Mouse (Mus musculus): Measurements from ENCODE around the gene Frem3. TPM values are rescaled to one million over a fixed set of nuclear protein-coding genes. Genes with fewer than 3 reads are reported as not detected.

Frem3 gene
- polyA plus RNA-seq, 1 experiment from 2014 or later: 0.03 TPM

DNA sequence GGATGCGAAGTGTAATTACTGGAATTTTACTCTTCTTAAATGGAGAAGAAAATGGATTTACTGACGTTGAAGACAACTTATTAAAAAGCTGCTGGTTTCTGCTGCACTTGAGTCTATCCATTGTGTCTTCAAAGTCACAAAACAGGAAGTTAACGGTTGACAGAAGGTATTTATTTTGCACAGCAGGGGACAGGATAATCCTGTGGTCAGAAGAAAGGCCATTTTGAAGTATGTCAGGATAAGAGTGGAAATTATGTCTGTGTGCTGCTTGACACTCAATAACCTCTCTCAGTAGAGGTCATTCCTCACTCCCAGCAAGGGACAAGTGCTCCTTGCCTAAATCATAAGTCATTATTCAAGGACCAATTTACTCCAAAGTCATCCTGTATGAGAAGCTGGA is 8.9 kb downstream of the Frem3 start:
- WGBS: 58% methylated on average over 3 of the region's 3 CpGs

DNA sequence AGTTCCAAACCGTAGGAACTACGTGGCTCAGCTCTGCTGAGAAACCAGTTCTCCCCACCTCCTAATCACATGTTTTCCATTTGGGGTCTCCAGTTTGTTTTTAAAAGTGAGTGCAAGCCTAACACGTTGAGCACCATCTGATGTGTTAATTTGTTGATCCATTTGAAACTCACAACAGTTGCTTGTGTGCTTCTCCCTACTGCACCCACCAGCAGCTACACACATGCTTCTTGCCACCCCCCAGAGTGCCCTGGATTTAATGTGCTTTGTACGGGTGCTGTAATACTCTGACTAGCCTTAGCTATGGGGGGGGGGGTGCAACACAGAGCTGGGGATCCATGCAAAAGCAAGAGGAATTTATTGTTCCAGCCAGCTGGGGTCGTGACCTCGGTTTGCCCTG is 36.5 kb downstream of the Frem3 start:
- Histone ChIP-seq H3K36me3 (no peaks in the 10 kb centered on the region), H3K4me3 (no peak overlapping the region), H3K9me3 (no peaks in the 10 kb centered on the region), H3K27ac (no peak overlapping the region), H3K4me1 (replicated peaks) (no peaks in the 10 kb centered on the region), H3K27me3 (ENCODE audit: insufficient read depth, poor library complexity, severe bottlenecking) (no peaks in the 10 kb centered on the region)
- WGBS: 73% methylated on average over 6 of the region's 6 CpGs
- DNase-seq (ENCODE audit: low spot score): no peak

More for the DNA sequence above, 8.9 kb downstream of the Frem3 start:
- no peak for DNase-seq (ENCODE audit: low spot score)
- Histone ChIP-seq H3K4me3 (no peak overlapping the region), H3K4me1 (replicated peaks) (no peaks in the 10 kb centered on the region), H3K27ac (no peak overlapping the region), H3K9me3 (no peaks in the 10 kb centered on the region), H3K27me3 (ENCODE audit: insufficient read depth, poor library complexity, severe bottlenecking) (no peaks in the 10 kb centered on the region), H3K36me3 (no peaks in the 10 kb centered on the region)

DNA sequence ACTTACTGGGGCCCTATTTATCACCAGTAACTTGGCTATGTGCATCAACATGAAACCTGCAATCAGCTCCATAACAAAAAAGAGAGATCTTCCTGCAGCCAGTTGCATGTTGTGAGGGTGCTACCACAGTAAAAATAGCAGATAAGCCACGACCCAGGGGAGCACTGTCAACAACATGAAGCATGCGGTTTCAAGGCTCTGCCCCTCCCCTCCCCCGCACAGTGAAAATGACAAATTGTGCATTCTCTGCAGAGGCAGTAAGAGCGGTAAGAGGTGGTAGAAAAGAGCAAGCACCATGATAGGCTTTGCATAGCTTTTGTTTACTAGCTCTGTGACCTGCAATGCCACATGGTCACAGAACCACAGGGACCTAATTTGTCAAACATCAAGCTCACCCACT is 46.8 kb downstream of the Frem3 start:
- no peak for DNase-seq (ENCODE audit: low spot score)
- peaks cover 6% of the 10 kb centered on the region; the same call in 1 of the 2 replicates for H3K4me1 ChIP-seq (replicated peaks)
- WGBS: 45% methylated on average over 4 of the region's 4 CpGs

DNA sequence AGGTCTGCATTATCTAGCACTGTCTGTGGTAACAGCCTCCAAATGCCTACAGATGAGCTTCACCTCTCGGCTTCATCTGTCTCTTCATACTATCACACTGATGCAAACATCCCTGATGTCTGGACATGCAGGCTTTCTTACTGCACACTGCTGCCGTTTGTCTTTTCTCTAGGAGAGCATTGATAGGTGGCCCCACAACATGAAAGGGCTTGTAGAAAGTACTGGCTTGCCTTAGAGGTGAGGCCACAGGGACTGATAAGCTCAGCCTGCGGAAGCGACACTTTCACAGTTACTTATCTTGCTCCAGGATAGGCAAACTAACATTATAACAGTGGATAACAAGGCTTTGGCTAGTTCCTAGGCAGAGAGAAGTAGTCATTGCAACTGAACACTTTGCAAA is 50.2 kb downstream of the Frem3 start:
- no peak for DNase-seq (ENCODE audit: low spot score)
- H3K4me1 ChIP-seq (replicated peaks): peaks cover 6% of the 10 kb centered on the region; the same call in 1 of the 2 replicates
- WGBS: 83% methylated on average over 4 of the region's 4 CpGs
- H3K36me3 ChIP-seq: no peaks in the 10 kb centered on the region
- H3K27me3 ChIP-seq (ENCODE audit: insufficient read depth, poor library complexity, severe bottlenecking): no peaks in the 10 kb centered on the region
- no peak overlapping the region for H3K4me3 ChIP-seq
- H3K27ac ChIP-seq: no peak overlapping the region
- H3K9me3 ChIP-seq: no peaks in the 10 kb centered on the region

More for the DNA sequence above, 46.8 kb downstream of the Frem3 start:
- Histone ChIP-seq H3K27ac (no peak overlapping the region), H3K9me3 (no peaks in the 10 kb centered on the region), H3K27me3 (ENCODE audit: insufficient read depth, poor library complexity, severe bottlenecking) (no peaks in the 10 kb centered on the region), H3K4me3 (no peak overlapping the region), H3K36me3 (no peaks in the 10 kb centered on the region)

DNA sequence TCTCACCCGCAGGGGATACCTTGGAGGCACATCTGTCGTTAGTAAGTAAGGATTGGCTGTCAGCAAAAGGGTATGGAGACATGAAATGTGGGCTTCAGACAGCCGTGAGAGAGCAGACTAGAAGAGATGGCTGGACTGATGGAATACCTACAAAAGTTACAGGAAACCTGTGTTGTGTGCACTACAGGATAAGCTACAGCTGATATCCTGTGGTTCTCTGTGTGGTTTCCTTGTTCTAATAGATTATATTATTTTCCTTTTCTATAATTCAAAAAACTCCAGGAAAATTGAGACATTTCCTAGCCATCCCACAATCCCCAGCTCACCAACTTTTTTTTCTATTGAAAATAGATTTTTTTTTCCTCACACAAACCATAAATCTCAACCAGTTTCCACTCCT is 52.6 kb downstream of the Frem3 start:
- no peaks in the 10 kb centered on the region for H3K36me3 ChIP-seq
- H3K4me1 ChIP-seq (replicated peaks): no peaks in the 10 kb centered on the region
- no peaks in the 10 kb centered on the region for H3K9me3 ChIP-seq
- 80% methylated on average over 3 of the region's 3 CpGs for WGBS
- H3K27me3 ChIP-seq (ENCODE audit: insufficient read depth, poor library complexity, severe bottlenecking): no peaks in the 10 kb centered on the region
- no peak for DNase-seq (ENCODE audit: low spot score)
- no peak overlapping the region for H3K27ac ChIP-seq
- H3K4me3 ChIP-seq: no peak overlapping the region

DNA sequence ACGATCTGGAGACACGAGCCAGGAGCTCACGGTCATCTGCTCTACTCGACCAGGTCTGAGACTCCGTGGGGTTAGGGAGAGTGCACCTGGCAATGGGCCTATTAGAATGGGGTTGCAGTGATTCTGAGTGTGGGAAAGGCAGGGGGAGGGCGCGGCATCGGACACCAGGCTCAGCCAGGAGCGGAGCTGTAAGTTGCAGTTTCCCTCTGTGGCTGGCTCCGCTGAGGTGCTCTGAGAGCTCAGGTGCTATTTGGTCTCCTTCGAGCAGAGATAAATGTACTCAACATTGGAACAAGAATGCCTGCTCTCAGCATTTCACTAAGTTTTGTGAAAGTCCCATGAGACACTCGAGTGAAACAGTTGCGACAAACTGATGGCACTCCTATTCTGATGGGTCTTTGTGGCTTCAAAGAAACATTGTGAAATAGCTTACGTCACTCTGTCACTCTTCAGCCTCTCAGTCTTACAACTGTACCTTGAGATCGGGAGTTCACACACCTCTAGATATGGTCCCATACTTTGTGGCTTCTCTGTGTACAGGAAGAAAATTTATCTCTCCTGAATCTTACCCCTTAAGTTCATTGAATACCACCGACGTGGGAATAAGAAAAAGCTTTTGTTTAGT is 58.5 kb downstream of the Frem3 start:
- Histone ChIP-seq H3K4me3 (no peak overlapping the region), H3K36me3 (no peaks in the 10 kb centered on the region), H3K9me3 (no peaks in the 10 kb centered on the region), H3K27me3 (ENCODE audit: insufficient read depth, poor library complexity, severe bottlenecking) (no peaks in the 10 kb centered on the region), H3K27ac (no peak overlapping the region), H3K4me1 (replicated peaks) (no peaks in the 10 kb centered on the region)
- 78% methylated on average over 17 of the region's 17 CpGs for WGBS
- DNase-seq (ENCODE audit: low spot score): no peak

DNA sequence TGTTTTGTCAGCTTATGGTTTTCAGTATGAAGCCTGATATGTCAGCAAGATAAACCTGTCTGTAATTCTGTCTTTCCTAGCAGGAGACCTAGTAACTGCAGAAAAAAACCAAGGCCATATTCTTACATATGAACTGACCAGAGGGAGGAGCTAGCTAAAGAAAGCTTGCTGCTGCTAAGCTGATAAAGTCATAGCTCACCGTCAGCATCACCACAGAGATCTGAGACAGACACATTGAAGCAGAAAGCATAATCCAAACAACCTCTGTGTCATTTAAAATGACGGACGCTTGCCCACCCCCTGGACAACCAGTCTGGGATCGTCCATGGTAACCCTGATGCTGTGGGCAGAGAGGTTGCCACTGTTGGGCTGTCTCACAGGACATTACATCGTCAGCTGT is 71.7 kb downstream of the Frem3 start:
- no peak overlapping the region for H3K27ac ChIP-seq
- 81% methylated on average over 5 of the region's 5 CpGs for WGBS

DNA sequence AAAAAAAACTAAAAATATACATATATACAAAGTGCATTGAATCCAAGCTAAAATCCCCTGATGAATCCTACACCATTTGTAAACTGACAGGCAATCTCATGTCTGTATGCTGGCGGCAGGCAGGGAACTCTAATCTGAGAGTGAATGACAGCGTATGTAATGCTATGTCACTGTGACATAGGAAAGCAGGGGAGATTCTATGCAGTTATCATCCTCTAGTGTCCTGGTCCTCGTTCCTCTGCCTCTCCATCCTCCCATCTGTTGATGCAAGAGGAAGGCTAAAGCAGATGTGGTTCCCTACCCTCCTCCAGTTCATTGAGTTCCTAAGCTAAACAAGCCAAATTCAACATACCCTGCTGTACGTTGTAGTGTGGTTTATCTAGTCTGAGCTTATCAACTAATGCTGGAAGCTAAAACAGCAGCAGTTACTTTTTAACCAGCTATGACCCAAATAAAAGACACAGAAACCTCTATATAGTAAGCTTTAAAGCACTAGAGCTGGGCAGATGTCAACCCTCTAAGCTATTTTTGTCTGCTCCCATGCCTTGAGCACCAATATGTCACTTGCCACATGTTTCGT is 73.0 kb downstream of the Frem3 start:
- H3K9me3 ChIP-seq: no peaks in the 10 kb centered on the region
- no peak for DNase-seq (ENCODE audit: low spot score)
- no peak overlapping the region for H3K27ac ChIP-seq
- no peaks in the 10 kb centered on the region for H3K4me1 ChIP-seq (replicated peaks)
- no peaks in the 10 kb centered on the region for H3K27me3 ChIP-seq (ENCODE audit: insufficient read depth, poor library complexity, severe bottlenecking)
- no peaks in the 10 kb centered on the region for H3K36me3 ChIP-seq
- 84% methylated on average over 5 of the region's 5 CpGs for WGBS
- H3K4me3 ChIP-seq: no peak overlapping the region

More for the DNA sequence above, 71.7 kb downstream of the Frem3 start:
- no peaks in the 10 kb centered on the region for H3K4me1 ChIP-seq (replicated peaks)
- H3K9me3 ChIP-seq: no peaks in the 10 kb centered on the region
- H3K4me3 ChIP-seq: no peak overlapping the region
- no peaks in the 10 kb centered on the region for H3K36me3 ChIP-seq
- no peaks in the 10 kb centered on the region for H3K27me3 ChIP-seq (ENCODE audit: insufficient read depth, poor library complexity, severe bottlenecking)
- no peak for DNase-seq (ENCODE audit: low spot score)

DNA sequence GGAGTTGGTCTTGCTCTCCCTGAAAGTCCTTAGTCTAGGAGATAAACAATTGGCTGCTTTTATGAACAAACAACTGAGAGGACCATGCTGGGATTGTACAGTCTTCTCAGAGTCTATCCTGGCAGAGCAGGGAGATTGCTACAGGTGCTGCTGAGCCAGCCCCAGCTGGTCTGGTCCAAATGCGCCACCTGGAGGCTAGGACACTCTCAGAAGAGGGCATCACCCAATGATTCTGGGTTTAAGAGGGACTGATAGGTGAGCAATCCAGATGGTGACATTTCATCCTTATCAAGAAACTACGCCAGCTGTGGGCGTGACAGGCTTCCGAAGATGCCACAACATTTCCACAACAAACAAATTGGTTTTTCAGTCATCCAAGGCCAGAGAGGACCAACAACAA is 77.3 kb downstream of the Frem3 start:
- WGBS: 53% methylated on average over 4 of the region's 4 CpGs

DNA sequence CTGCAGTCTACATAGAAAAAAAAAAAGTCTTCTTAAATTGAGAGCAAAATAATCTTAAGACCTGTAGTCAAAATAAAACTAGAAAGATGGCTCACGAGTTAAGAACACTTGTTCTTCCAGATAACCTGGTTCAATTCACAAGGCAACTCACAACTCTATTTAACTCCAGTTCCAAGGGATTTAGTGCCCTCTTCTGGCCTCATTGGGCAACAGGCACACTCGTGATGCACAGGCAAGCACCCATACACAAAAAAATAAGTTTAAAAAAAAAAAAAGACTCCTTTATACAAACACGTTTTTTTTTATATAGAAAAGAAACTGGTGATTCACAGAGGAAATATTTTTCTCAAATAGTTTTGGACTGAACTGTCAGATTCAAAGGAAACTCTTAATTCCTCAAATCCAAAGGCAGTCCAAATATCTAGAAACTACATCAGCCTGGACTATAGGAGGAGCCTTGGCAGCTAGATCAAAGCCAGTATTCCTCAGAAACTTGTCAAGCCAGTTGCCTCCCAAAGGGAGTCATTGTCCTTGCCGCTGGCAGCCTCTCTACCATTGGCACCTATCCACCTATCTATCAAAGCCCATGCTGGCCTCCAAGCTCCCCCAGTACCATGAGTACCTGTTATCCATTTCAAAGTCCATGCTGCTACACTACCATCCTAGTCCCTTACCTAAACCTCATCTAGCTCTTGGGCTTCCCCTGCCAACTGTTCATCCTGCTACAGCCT is 100.0 kb downstream of the Frem3 start:
- DNase-seq (ENCODE audit: low spot score): no peak
- Histone ChIP-seq H3K27ac (no peak overlapping the region), H3K4me1 (replicated peaks) (no peaks in the 10 kb centered on the region), H3K4me3 (no peak overlapping the region), H3K36me3 (peaks cover 100% of the 10 kb centered on the region), H3K9me3 (0 out of 2 replicates have a peak, but pooled peaks cover 2% of the 10 kb centered on the region), H3K27me3 (ENCODE audit: insufficient read depth, poor library complexity, severe bottlenecking) (no peaks in the 10 kb centered on the region)
- 86% methylated on average over 4 of the region's 4 CpGs for WGBS

More for the DNA sequence above, 77.3 kb downstream of the Frem3 start:
- peak; percentile 58 for DNase-seq (ENCODE audit: low spot score)
- H3K9me3 ChIP-seq: no peaks in the 10 kb centered on the region
- H3K4me3 ChIP-seq: no peak overlapping the region
- H3K36me3 ChIP-seq: no peaks in the 10 kb centered on the region
- no peaks in the 10 kb centered on the region for H3K27me3 ChIP-seq (ENCODE audit: insufficient read depth, poor library complexity, severe bottlenecking)
- H3K27ac ChIP-seq: no peak overlapping the region
- H3K4me1 ChIP-seq (replicated peaks): no peaks in the 10 kb centered on the region

DNA sequence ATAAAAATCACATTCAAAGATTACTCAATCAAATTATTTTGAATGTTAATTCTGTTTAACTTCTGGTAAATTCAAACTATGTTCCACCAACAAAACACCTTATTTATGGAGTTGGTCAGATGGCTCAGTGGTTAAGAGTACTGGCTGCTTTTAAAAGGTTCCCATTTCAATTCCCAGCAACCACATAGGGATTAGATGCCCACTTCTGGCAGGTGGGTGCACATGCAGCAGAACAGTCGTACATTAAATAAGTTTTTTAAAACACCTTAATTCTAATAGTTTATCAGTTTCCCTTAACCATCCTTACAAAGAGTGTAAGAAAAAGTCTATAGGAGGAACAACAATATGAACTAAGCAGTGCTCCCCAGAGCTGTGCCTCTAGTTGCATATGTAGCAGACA is 103.6 kb downstream of the Frem3 start:
- 0 out of 2 replicates have a peak, but pooled peaks cover 2% of the 10 kb centered on the region for H3K9me3 ChIP-seq
- H3K4me1 ChIP-seq (replicated peaks): no peaks in the 10 kb centered on the region
- no peak overlapping the region for H3K27ac ChIP-seq
- WGBS: 94% methylated on average over 1 of the region's 1 CpGs
- H3K4me3 ChIP-seq: no peak overlapping the region
- peaks cover 98% of the 10 kb centered on the region for H3K36me3 ChIP-seq
- no peaks in the 10 kb centered on the region for H3K27me3 ChIP-seq (ENCODE audit: insufficient read depth, poor library complexity, severe bottlenecking)
- no peak for DNase-seq (ENCODE audit: low spot score)

DNA sequence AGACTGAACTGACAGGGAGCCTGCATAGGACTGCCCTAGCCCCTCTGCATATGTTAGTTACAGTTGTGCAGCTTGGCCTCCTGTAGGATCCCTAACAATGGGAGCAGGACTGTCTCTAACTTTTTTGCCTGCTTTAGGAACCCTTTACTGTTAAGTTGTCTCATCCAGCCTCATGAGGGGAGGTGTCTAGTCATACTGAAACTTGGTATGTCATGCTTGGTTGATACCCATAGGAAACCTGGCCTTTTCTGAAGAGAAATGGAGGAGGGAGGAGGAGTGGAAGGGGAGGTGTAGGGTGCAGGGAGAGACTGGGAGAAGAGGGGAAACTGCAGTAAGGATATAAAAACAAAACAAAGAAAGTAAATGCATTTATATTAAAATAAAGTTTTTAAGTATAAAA is 121.4 kb downstream of the Frem3 start:
- H3K9me3 ChIP-seq: no peaks in the 10 kb centered on the region

DNA sequence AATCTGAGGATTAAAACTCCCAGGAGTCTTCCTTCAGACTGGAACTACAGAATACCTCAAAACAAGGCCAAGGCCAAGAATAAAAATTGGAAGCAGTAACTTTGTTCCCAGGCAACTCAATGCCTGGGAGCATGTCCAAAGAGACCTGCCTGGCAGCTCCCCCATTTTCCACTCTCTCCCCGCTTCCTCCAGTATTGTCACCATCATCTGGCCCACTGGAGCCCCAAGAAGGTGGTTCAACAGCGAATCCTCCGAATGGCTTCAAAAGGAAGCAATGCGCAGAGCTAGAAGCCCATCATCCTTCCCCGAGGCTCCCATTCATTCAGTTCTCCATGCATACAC is 127.1 kb downstream of the Frem3 start:
- Histone ChIP-seq H3K9me3 (no peaks in the 10 kb centered on the region), H3K36me3 (peaks cover 33% of the 10 kb centered on the region), H3K4me1 (replicated peaks) (peaks cover 12% of the 10 kb centered on the region), H3K4me3 (peak overlapping the region; percentile 91), H3K27ac (peak overlapping the region; percentile 98), H3K27me3 (ENCODE audit: insufficient read depth, poor library complexity, severe bottlenecking) (no peaks in the 10 kb centered on the region)
- no peak for DNase-seq (ENCODE audit: low spot score)
- under 1% methylated on average over 5 of the region's 5 CpGs for WGBS

More for the DNA sequence above, 121.4 kb downstream of the Frem3 start:
- Histone ChIP-seq H3K27ac (no peak overlapping the region), H3K36me3 (peaks cover 90% of the 10 kb centered on the region), H3K4me1 (replicated peaks) (peaks cover 5% of the 10 kb centered on the region), H3K27me3 (ENCODE audit: insufficient read depth, poor library complexity, severe bottlenecking) (no peaks in the 10 kb centered on the region), H3K4me3 (no peak overlapping the region)
- no peak for DNase-seq (ENCODE audit: low spot score)

All from hindbrain, embryonic 10.5 days (tissue).